Mouse (Mus musculus): ENCODE data around the gene Zfp184. TPM values are rescaled to one million over a fixed set of nuclear protein-coding genes. Genes with fewer than 3 reads are reported as not detected.
A peak's percentile ranks its signal among the peaks of the same experiment; 100 is the strongest.

Zfp184 gene
- polyA plus RNA-seq, 2 experiments, result 0.41 to 0.50 TPM

DNA sequence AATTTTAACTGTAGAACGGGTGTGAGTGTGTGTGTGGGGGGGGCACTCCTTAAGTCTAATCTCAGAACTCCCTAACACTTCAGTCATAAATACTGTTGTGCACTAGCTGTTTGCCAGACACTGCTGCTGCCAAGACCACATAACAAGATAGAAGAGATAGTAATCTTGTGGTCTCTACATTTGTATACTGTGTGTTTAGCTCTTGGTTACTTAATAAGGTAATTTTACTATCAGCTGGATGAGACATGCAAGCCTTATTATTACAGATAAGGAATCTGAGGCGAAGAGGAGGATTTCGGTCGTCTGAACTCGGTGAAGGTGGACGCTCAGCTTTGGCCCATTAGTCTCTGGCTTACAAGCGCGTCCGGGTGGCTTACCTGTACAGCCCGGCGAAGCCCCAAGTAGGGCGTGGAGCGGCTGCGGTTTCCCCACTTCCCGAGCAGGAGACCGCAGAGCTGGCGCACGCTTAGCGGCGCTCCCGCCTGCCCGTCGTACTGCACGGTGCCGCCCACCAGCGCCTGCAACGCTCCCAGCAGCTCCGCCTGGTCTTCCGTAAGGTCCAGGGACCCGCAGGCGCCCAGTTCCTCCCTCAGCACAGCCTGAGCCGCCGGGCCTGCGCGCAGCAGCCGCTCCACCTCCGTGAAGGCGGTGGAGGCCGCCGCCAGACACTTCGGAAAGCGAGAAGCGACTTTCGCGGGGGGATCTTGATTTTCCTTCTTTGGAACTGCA lies 60.9 kb downstream of the Zfp184 start:
- no peak for DNase-seq (ENCODE audit: low read depth in 3 of 3, low spot score in 3 of 3)
- H3K27ac ChIP-seq, result no peak overlapping the region
- H3K27me3 ChIP-seq (ENCODE audit: control insufficient read depth, insufficient read depth, low read length), result peaks cover 89% of the 10 kb centered on the region

DNA sequence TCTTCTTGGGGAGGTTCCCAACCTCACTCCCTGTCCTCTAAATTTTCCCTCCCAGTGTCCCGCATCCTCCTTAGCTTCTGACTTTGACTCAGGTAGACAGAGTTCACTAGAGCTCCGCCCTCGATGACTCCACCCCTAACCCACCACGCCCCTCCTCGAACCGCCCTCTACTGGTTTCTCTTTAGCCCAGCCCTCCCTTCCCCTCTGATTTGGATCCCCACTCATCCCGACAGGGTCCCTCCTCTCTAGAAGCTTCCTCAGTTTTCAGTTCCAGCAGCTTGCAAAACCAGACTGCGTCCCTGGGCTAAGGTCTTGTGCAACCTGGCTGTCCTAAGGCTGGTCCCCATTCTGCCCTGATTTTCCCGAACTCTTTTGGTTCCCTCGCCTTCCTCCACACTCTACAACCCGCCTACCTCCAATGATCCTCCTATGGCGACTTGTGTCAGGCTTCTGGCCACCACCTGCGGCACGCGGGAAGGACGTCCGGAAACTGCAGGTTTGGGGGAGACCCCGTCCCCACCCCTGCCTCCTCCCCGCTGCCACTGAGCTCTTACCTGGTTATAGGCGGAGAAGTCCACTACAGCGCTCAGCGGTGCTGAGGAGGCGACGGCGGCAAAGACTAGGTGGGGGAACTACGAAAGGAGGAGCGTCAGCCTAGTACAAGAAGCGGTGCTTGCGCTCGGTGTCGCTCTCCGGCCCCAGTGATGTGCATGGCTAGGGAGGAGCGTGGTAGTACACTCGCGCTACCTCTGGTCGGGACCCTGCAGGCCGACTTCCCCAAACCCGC lies 61.6 kb downstream of the Zfp184 start:
- Histone ChIP-seq H3K36me3 (replicated peaks; ENCODE audit: control insufficient read depth, insufficient read depth, low read depth) (no peaks in the 10 kb centered on the region), H3K9ac (replicated peaks) (peak overlapping the region; percentile 35), H3K27ac (no peak overlapping the region), H3K9me3 (ENCODE audit: control insufficient read depth, low read length) (no peaks in the 10 kb centered on the region), H3K4me1 (replicated peaks; ENCODE audit: control insufficient read depth in 2 of 2, insufficient read depth in 2 of 2, low read length in 1 of 2) (peaks cover 2 to 10% of the 10 kb centered on the region in 2 experiments; a peak in 3 of 4 replicates), H3K4me2 (ENCODE audit: low read depth) (peak overlapping the region; percentile 86), H3K27me3 (ENCODE audit: control insufficient read depth, insufficient read depth, low read length) (peaks cover 88% of the 10 kb centered on the region), H3K4me3 (ENCODE audit: insufficient read depth in 1 of 2, low read depth in 2 of 2, low read length in 2 of 2) (peak overlapping the region; percentile 54 to 61)
- under 1% methylated on average over 38 of the region's 38 CpGs for WGBS (ENCODE audit: insufficient replicate concordance)
- ATAC-seq (ENCODE audit: insufficient read depth) (peak; percentile 82), DNase-seq (ENCODE audit: low read depth in 3 of 3, low spot score in 3 of 3) (no peak)
- TF ChIP-seq CTCF (IDR thresholded peaks at IDR 0.05; ENCODE audit: low read depth) (0 out of 2 replicates have a peak, but pooled peaks have one; percentile 27), EP300 (IDR thresholded peaks at IDR 0.05; ENCODE audit: low read depth) (no peak)

More for the DNA sequence above, 60.9 kb downstream of the Zfp184 start:
- peak overlapping the region; percentile 35 for H3K9ac ChIP-seq (replicated peaks)
- no peaks in the 10 kb centered on the region for H3K36me3 ChIP-seq (replicated peaks; ENCODE audit: control insufficient read depth, insufficient read depth, low read depth)
- H3K4me3 ChIP-seq (ENCODE audit: insufficient read depth in 1 of 2, low read depth in 2 of 2, low read length in 2 of 2), result peak overlapping the region; percentile 54 to 61
- WGBS (ENCODE audit: insufficient replicate concordance), result under 1% methylated on average over 45 of the region's 45 CpGs
- H3K9me3 ChIP-seq (ENCODE audit: control insufficient read depth, low read length), result no peaks in the 10 kb centered on the region
- no peak for TF ChIP-seq CTCF (IDR thresholded peaks at IDR 0.05; ENCODE audit: low read depth)
- TF ChIP-seq EP300 (IDR thresholded peaks at IDR 0.05; ENCODE audit: low read depth), result no peak
- peak; percentile 70; the same call in 1 of the 2 replicates for ATAC-seq (ENCODE audit: insufficient read depth)
- peak overlapping the region; percentile 86 for H3K4me2 ChIP-seq (ENCODE audit: low read depth)
- peaks cover 2 to 13% of the 10 kb centered on the region in 2 experiments; a peak in 3 of 4 replicates for H3K4me1 ChIP-seq (replicated peaks; ENCODE audit: control insufficient read depth in 2 of 2, insufficient read depth in 2 of 2, low read length in 1 of 2)

DNA sequence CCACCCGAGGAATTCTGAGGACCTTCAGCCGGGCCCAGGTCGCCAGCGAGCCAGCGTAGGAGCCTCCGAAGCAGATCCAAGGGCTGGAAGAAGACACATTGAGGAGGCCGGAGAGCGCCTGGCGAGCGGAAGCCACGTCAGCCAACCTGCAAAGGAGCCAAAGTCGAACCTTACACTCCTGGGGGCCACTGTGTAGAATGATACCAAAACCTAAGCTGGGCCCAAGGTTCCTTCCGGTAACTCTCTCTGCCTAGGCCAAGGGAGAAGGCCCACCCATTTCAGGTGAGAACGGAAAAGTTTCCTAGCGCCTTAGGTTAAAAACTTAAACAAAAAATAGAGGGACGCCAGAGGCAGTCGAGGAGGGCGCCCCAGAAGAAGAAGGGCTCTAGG lies 62.2 kb downstream of the Zfp184 start:
- H3K9me3 ChIP-seq (ENCODE audit: control insufficient read depth, low read length), result no peaks in the 10 kb centered on the region
- H3K4me1 ChIP-seq (replicated peaks; ENCODE audit: control insufficient read depth in 2 of 2, insufficient read depth in 2 of 2, low read length in 1 of 2), result peaks cover 2 to 5% of the 10 kb centered on the region in 2 experiments; a peak in 2 of 4 replicates
- WGBS (ENCODE audit: insufficient replicate concordance), result 7% methylated on average over 18 of the region's 18 CpGs
- H3K9ac ChIP-seq (replicated peaks), result no peak overlapping the region
- ATAC-seq (ENCODE audit: insufficient read depth) (peak; percentile 8; the same call in 1 of the 2 replicates), DNase-seq (ENCODE audit: low read depth in 3 of 3, low spot score in 3 of 3) (no peak)
- peak overlapping the region in 1 of 2 experiments; percentile 61; a peak in 2 of 4 replicates for H3K4me3 ChIP-seq (ENCODE audit: insufficient read depth in 1 of 2, low read depth in 2 of 2, low read length in 2 of 2)
- no peak overlapping the region for H3K27ac ChIP-seq
- peaks cover 88% of the 10 kb centered on the region for H3K27me3 ChIP-seq (ENCODE audit: control insufficient read depth, insufficient read depth, low read length)
- TF ChIP-seq CTCF (IDR thresholded peaks at IDR 0.05; ENCODE audit: low read depth) (no peak), EP300 (IDR thresholded peaks at IDR 0.05; ENCODE audit: low read depth) (no peak)
- no peaks in the 10 kb centered on the region for H3K36me3 ChIP-seq (replicated peaks; ENCODE audit: control insufficient read depth, insufficient read depth, low read depth)
- H3K4me2 ChIP-seq (ENCODE audit: low read depth), result peak overlapping the region; percentile 86

DNA sequence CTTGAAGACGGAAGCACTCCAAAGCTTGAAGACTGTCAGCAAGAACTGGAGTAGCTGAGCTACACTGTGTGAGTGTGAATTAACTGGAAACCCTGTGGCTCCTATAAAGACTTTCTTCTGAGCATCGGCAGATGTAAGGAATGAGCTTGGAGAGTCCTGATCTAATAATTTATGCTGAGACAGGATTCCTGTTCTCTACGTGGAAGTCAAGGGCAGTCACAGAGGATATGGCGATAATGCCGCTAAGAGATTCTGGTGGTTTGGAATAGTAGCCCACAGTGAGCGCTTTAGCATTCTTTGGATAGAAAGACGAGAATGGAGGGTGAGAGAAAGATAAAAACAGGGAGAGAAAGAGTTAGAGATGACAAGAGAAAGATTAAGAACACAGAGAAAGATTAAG lies 63.0 kb downstream of the Zfp184 start:
- no peak for TF ChIP-seq EP300 (IDR thresholded peaks at IDR 0.05; ENCODE audit: low read depth)
- H3K9me3 ChIP-seq (ENCODE audit: control insufficient read depth, low read length), result no peaks in the 10 kb centered on the region
- peaks cover 89% of the 10 kb centered on the region for H3K27me3 ChIP-seq (ENCODE audit: control insufficient read depth, insufficient read depth, low read length)
- H3K36me3 ChIP-seq (replicated peaks; ENCODE audit: control insufficient read depth, insufficient read depth, low read depth), result no peaks in the 10 kb centered on the region
- no peak overlapping the region for H3K4me2 ChIP-seq (ENCODE audit: low read depth)
- no peak overlapping the region for H3K4me3 ChIP-seq (ENCODE audit: insufficient read depth in 1 of 2, low read depth in 2 of 2, low read length in 2 of 2)
- no peak overlapping the region for H3K9ac ChIP-seq (replicated peaks)
- H3K4me1 ChIP-seq (replicated peaks; ENCODE audit: control insufficient read depth in 2 of 2, insufficient read depth in 2 of 2, low read length in 1 of 2), result peaks cover 2 to 5% of the 10 kb centered on the region in 2 experiments; a peak in 2 of 4 replicates
- DNase-seq (ENCODE audit: low read depth in 3 of 3, low spot score in 3 of 3), result no peak
- 60% methylated on average over 7 of the region's 7 CpGs for WGBS (ENCODE audit: insufficient replicate concordance)
- no peak for ATAC-seq (ENCODE audit: insufficient read depth)
- no peak overlapping the region for H3K27ac ChIP-seq

DNA sequence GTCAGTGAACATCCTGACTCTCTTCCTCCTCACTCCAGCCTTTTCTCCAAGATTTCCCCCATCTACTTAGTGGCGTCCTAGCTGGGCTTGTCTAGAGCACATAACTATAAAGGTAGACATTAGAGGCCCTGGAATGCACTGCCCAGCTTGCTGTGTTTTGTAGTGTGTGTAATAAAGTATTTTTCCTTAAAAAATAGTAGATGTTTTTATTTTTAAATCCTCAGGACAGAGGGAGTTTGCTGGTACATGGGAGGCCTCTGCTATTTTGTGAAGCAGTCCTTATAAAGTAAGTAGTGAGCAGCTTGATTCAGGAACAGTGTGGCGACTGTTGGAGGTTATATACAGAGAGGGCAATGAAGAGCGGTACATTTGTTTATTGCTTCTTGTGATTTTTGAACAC lies 63.8 kb downstream of the Zfp184 start:
- Histone ChIP-seq H3K4me3 (ENCODE audit: insufficient read depth in 1 of 2, low read depth in 2 of 2, low read length in 2 of 2) (no peak overlapping the region), H3K36me3 (replicated peaks; ENCODE audit: control insufficient read depth, insufficient read depth, low read depth) (no peaks in the 10 kb centered on the region), H3K27me3 (ENCODE audit: control insufficient read depth, insufficient read depth, low read length) (peaks cover 88% of the 10 kb centered on the region), H3K27ac (no peak overlapping the region), H3K4me2 (ENCODE audit: low read depth) (no peak overlapping the region), H3K9ac (replicated peaks) (no peak overlapping the region), H3K4me1 (replicated peaks; ENCODE audit: control insufficient read depth in 2 of 2, insufficient read depth in 2 of 2, low read length in 1 of 2) (peaks cover 2 to 5% of the 10 kb centered on the region in 2 experiments; a peak in 2 of 4 replicates), H3K9me3 (ENCODE audit: control insufficient read depth, low read length) (no peaks in the 10 kb centered on the region)
- ATAC-seq (ENCODE audit: insufficient read depth), result no peak
- 66% methylated on average over 3 of the region's 3 CpGs for WGBS (ENCODE audit: insufficient replicate concordance)
- no peak for DNase-seq (ENCODE audit: low read depth in 3 of 3, low spot score in 3 of 3)
- TF ChIP-seq EP300 (IDR thresholded peaks at IDR 0.05; ENCODE audit: low read depth) (no peak), CTCF (IDR thresholded peaks at IDR 0.05; ENCODE audit: low read depth) (no peak)

Data from liver, embryonic 14.5 days (tissue).